Mouse (Mus musculus) layer of hippocampus, adult 9-10 months (tissue): ENCODE results near the gene Galnt7.

Experiments used
- DNase-seq: peaks from one replicate; pipeline ENCODE4 v3.0.0; 2022; ENCODE audit warnings: low spot score

The Galnt7 gene

GRCm38 (mm10) chr8:57498847-57499511 is 153.9 kb downstream of the Galnt7 start:
- DNase-seq = no peak

DNA sequence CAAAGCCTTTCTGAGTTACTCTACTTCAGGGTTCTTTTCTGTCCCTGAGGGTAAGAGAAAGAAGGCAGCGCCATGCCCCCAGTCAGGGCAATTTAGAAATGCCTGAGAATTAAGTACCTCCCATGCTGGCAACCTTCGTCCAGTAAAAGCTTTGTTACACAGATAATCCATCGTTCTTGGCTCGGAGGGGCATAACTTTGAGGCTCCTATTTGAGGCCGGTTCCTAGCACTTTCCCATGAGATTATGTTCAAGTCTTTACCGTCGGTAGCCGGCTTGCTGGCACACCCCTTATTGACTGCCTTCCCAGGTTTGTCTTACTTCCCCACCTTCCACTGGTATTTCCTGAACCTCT is 154.4 kb downstream of the Galnt7 start:
- DNase-seq = no peak

DNA sequence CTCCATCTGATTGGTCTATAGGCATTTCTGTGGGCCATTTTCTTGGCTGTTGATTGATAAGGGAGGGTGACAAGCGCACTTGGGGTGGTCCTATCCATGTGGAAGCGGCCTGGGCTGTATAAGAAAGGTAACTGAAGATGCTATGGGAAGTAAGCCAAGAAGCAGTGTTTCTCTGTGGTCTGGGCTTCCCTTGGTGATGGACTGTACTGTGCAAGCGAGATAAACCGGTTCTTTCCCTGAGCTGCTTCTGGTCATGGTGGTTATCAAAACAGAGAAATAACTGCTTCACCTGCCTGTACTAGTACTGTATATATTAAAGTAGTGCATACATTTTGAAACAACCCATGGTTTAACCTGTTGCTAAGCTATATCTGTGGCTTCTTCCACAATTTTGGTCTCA is 161.0 kb downstream of the Galnt7 start:
- DNase-seq = no peak

DNA sequence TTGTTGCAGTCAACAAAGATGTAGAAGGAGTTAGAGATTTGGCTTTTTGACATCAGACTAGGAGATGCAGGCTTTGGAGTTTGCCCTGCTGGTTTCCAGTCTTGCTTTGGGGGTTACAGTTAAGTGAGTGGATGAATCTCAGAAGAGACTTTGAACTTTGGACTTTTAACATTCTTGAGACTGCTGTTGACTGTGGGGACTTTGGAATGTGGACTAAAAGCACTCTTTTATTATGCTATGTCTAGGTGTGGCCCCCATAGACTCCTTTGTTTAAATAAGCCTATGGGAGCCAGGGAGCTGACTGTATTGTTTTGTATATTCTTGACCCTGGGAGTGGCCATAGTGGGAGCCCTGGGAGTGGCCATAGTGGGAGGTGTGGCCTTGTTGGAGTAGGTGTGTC is 162.9 kb downstream of the Galnt7 start:
- DNase-seq = no peak

GRCm38 (mm10) chr8:57489366-57489765 is 163.5 kb downstream of the Galnt7 start:
- no peak for DNase-seq

GRCm38 (mm10) chr8:57488312-57488765 is 164.5 kb downstream of the Galnt7 start:
- no peak for DNase-seq

DNA sequence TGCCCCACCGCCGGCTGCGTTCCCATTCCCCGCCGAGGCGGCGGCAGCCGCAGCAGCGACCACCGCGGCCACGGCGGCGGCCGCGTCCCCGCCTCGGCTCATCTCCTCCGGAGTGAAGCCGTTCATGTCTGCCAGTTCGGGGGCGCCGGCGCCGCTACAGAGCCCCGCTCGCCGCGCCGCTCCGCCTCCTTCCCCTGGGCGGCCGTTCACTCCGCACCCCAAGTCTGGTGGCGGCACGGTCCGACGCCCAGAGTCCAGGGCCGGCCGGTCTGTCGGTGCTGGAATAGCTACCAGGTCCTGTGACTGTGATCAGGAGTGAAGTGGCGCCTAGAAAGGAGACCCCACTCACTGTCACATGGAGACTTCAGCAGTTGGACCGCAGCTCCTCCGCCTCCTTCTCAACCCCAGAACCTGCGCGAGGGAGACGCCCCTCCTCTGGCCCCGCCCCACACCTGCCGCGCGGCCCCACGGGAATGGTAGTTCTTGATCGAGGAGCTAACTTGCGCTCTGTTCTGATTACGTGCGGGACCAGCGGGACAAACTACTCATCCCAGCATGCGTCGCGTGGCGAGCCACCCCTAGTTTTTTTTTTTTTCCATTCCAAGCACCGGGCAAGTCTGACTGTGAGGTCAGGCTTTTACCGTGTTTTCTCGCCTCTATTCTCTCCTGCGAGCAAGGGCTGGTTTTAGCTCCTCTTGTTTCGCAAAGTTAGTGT is 165.2 kb downstream of the Galnt7 start, which contains the start of gene Sap30:
TSS of gene Sap30 (minus strand) at position 420 of the 715 bp plus-strand sequence.
- peak; percentile 87 for DNase-seq

- no peak for DNase-seq
These were observed 166.1 kb downstream of the Galnt7 start for GRCm38 (mm10) chr8:57486491-57487440.

DNA sequence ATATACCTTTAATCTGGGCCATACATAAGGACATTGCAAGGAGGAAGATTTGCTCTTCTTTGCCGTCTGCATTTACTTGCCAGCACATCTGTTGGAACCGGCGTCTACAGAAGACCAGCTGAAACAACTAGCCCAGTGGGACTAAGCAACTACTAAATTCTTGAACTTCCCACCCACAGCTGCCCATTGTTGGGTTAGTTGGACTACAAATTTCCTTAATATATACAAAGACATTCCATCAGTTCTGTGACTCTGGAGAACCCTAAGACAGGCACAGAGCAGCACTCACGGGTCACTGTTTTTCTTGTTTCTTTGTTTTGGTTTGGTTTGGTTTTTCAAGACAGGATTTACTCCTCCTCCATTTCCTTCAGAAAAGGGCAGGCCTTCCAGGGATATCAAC is 172.2 kb downstream of the Galnt7 start:
- no peak for DNase-seq

- no peak for DNase-seq
These were observed 173.1 kb downstream of the Galnt7 start for GRCm38 (mm10) chr8:57479700-57480099.

DNA sequence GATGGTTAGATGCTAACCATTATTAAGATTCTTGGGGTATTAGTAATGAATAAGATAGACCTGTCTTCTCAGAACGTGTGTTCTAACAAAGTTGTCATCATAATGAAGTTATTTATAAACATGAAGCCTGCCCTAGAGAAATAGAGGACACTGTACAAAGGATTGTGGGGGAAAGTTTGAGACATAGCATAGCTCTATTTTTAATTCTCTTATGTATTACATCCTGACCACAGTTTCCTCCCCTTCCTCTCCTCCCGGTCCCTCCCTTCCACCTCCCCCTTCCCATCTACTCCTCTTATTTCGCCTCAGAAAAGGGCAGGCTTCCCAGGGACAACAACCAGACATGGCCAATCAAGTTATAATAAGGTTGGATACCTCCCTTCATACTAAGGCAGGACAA is 174.4 kb downstream of the Galnt7 start:
- DNase-seq = no peak
